Mouse (Mus musculus): ENCODE data around the gene Plaur.
"Not testable (repeated sequence)": the region's sequence is repeated elsewhere in the genome, so short reads cannot be mapped to it uniquely, and the experiment has no call there.

Plaur gene

GRCm38 (mm10) chr7:24517077-24517476 lies 54.8 kb downstream of the Plaur start:
- DNase-seq, result no peak

- no peak for DNase-seq
Observed at GRCm38 (mm10) chr7:24517654-24518053, 55.4 kb downstream of the Plaur start.

- DNase-seq, result no peak
Observed at GRCm38 (mm10) chr7:24519130-24519529, 56.8 kb downstream of the Plaur start.

GRCm38 (mm10) chr7:24520054-24520453 lies 57.8 kb downstream of the Plaur start:
- DNase-seq, result not testable (repeated sequence)

- no peak for DNase-seq
Observed at GRCm38 (mm10) chr7:24522805-24523204, 60.5 kb downstream of the Plaur start.

DNA sequence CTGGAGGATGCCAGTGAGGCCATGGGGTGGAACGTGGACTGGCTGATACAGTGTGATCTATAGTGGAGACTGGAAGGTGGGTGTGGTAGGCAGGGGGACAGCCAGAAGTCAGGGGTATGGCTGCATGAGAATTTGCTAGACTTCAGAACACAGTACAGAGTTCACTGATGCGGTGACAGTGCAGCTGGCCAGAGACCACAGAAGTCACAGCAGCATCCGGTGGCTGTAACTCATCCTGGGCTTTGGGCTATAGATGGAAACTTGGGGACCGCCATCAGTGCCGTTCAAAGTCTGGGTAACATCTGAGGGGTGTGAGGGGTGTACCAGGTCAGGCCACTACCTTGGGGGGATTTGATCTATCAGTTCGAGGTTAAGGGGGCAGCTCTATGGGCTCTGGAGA lies 61.4 kb downstream of the Plaur start:
- no peak for DNase-seq

GRCm38 (mm10) chr7:24524978-24525377 lies 62.7 kb downstream of the Plaur start:
- no peak for DNase-seq
